Mouse (Mus musculus) neural tube, embryonic 14.5 days (tissue): ENCODE measurements around the gene 5330417C22Rik. TPM values are rescaled to one million over a fixed set of nuclear protein-coding genes. Genes with fewer than 3 reads are reported as not detected.

Source experiments
- ATAC-seq: fragments of 200-750 bp; cut with Nextera tagmentation; 2 replicates; pipeline ENCODE4 v1.8.0; 2017; ENCODE audit warnings: low read depth, mild to moderate bottlenecking, moderate TSS enrichment, moderate library complexity
- H3K27ac ChIP-seq: fragments of 300-500 bp; sonication (generic); 2 replicates; pipeline ENCODE4 v1.5.1; 2014; ENCODE audit warnings: low read depth, mild to moderate bottlenecking, control low read depth, low read length, moderate library complexity, mixed read lengths
- H3K27me3 ChIP-seq: fragments of 300-500 bp; sonication (generic); 2 replicates; pipeline ENCODE4 v1.6.1; 2014; ENCODE audit warnings: low read length; ENCODE audit not compliant: control insufficient read depth, insufficient read depth
- H3K36me3 ChIP-seq: fragments of 300-500 bp; sonication (generic); 2 replicates; pipeline ENCODE4 v1.6.1; 2014; ENCODE audit warnings: low read length, mixed read lengths; ENCODE audit not compliant: control insufficient read depth, insufficient read depth
- H3K4me1 ChIP-seq: fragments of 300-500 bp; sonication (generic); 2 replicates; pipeline ENCODE4 v1.6.1; 2014; ENCODE audit warnings: low read length; ENCODE audit not compliant: control insufficient read depth, insufficient read depth
- H3K4me2 ChIP-seq: fragments of 300-500 bp; sonication (generic); 2 replicates; pipeline ENCODE4 v1.6.1; 2014; ENCODE audit warnings: mild to moderate bottlenecking, low read depth, low read length, control low read depth
- H3K4me3 ChIP-seq: fragments of 300-500 bp; sonication (generic); 2 replicates; pipeline ENCODE4 v1.5.1; 2014; ENCODE audit warnings: low read depth, low read length, control low read depth, mixed read lengths
- H3K9ac ChIP-seq: fragments of 300-500 bp; sonication (generic); replicated peaks from 2 replicates; pipeline ENCODE4 v1.6.1; 2014; ENCODE audit warnings: low read depth, mild to moderate bottlenecking, control low read depth, low read length, mixed read lengths
- H3K9me3 ChIP-seq: fragments of 300-500 bp; sonication (generic); 2 replicates; pipeline ENCODE4 v1.6.1; 2016; ENCODE audit warnings: low read length; ENCODE audit not compliant: control insufficient read depth
- WGBS: fragments of 180-500 bp; shearing (Covaris S2); extraction: QIAGEN DNeasy Blood & Tissue Kit; methylation state at CpG from one replicate; pipeline ENCODE4 v1.1.7; 2014; 5-methylcytosine and 5-hydroxymethylcytosine counted together
- polyA plus RNA-seq: library from polyadenylated mRNA; unstranded; fragments of >200 nt; fragmentation: Nextera tagmentation; extraction: Ambion mirVana; gene quantifications from 2 replicates; pipeline ENCODE4 v1.2.1, GENCODE M21; 2014

5330417C22Rik gene
- polyA plus RNA-seq, 1 experiment from 2014 or later, result 22.1 TPM

DNA sequence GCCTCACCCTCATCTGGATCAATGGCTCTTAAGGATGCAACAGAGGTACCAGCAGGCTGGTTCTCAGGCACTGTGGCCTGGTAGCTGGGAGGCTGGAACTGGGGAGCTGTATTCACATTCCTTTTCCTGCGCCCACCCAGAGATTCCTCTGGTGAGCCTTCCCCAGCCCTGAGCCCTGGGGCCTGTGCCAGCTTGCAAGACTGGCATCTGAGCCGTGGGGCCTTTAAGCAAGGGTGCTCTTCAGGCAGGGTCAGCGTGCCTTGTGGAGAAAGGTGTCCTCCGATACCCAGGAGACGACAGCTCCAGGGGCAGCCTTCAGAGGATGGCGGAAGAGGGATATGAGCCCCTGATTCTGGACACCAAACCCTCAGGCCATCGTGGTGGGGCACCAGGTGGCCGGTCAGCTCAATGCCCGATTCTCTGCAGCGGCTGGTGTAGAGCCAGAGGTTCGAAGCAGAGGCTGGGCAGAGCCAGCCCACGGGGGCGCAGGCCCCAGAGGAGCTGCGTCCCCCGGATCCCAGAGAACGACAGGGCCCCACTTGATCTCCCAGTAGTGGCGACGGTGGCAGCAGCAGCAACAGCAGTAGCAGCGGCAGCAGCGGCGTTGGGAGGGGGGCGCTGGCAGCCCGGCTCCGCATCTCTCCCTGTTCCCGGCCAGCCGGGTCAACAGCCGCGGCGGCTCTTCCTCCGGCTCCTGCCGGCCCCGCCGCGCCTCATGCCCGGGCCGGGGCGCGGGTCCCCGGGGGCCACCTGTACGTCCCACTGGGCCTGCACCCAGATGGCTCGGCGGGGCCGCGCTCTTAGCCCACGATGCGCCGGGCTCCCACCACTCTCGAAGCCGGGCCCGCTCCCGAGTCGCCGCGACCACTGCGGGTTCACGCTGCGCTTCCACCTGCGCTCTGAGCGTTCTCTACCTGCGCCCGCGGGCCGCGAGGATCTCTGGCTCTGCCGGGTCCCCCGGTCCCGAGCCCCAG is 121.2 kb downstream of the 5330417C22Rik start, which contains the start of gene Celsr2:
Celsr2 (minus strand) TSS at position 696 of the 974 bp plus-strand sequence.
- H3K4me3 ChIP-seq, result peak within 1 kb of the TSS; percentile 94
- H3K4me2 ChIP-seq, result peak within 1 kb of the TSS; percentile 89
- 3% methylated on average over 63 of the region's 67 CpGs for WGBS
- no peaks in the 10 kb centered on the region for H3K27me3 ChIP-seq
- peak within 1 kb of the TSS; percentile 85 for H3K27ac ChIP-seq
- H3K9me3 ChIP-seq, result no peaks in the 10 kb centered on the region
- ATAC-seq, result peak; percentile 42
- H3K4me1 ChIP-seq, result peaks cover 37% of the 10 kb centered on the region
- peak within 1 kb of the TSS; percentile 93 for H3K9ac ChIP-seq
- peaks cover 15% of the 10 kb centered on the region for H3K36me3 ChIP-seq

DNA sequence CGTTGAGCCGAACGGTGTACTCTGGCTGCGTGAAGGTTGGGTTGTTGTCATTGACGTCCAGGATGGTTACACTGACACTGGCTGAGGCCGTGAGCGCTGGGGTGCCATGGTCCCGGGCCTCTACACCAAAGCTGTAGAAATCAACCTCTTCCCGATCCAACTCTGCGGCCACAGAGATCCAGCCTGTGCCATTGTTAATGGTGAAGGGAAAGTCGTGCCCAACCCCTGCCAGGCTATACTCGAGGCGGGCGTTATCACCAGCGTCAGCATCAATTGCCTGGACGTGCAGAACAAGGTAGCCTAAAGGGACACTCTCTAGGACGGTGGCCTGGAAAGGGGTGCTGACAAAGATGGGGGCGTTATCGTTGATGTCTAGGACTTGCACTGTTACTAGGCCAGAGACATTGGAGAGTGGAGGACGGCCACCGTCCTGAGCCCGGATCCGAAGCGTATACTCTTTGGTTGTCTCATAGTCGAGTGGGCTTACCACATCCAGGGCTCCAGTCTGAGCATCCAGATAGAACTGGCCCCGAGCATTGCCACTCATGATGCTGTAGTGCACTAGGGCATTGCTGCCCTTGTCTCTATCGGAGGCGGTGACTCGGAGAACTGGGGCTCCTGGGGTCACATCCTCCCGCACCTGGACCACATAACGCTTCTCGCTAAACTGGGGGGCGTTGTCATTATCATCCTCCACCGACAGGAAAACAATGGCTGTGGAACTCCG is 122.5 kb downstream of the 5330417C22Rik start:
- H3K36me3 ChIP-seq, result peaks cover 15% of the 10 kb centered on the region
- H3K27ac ChIP-seq, result no peak overlapping the region
- no peak for ATAC-seq
- WGBS, result 97% methylated on average over 35 of the region's 35 CpGs
- no peak overlapping the region for H3K4me3 ChIP-seq
- H3K4me2 ChIP-seq, result peak overlapping the region; percentile 89; the same call in 1 of the 2 replicates
- peaks cover 47% of the 10 kb centered on the region for H3K4me1 ChIP-seq
- no peaks in the 10 kb centered on the region for H3K9me3 ChIP-seq
- H3K9ac ChIP-seq, result no peak overlapping the region
- no peaks in the 10 kb centered on the region for H3K27me3 ChIP-seq

- Histone ChIP-seq H3K4me3 (peak overlapping the region; percentile 35), H3K9ac (peak overlapping the region; percentile 68), H3K4me2 (peak overlapping the region; percentile 80), H3K27me3 (no peaks in the 10 kb centered on the region), H3K27ac (peak overlapping the region; percentile 82), H3K36me3 (peaks cover 21% of the 10 kb centered on the region), H3K9me3 (no peaks in the 10 kb centered on the region), H3K4me1 (peaks cover 47% of the 10 kb centered on the region)
- WGBS, result 17% methylated on average over 6 of the region's 8 CpGs
- ATAC-seq, result peak; percentile 61
Observed at GRCm38 (mm10) chr3:108411754-108412121, 124.6 kb downstream of the 5330417C22Rik start.

DNA sequence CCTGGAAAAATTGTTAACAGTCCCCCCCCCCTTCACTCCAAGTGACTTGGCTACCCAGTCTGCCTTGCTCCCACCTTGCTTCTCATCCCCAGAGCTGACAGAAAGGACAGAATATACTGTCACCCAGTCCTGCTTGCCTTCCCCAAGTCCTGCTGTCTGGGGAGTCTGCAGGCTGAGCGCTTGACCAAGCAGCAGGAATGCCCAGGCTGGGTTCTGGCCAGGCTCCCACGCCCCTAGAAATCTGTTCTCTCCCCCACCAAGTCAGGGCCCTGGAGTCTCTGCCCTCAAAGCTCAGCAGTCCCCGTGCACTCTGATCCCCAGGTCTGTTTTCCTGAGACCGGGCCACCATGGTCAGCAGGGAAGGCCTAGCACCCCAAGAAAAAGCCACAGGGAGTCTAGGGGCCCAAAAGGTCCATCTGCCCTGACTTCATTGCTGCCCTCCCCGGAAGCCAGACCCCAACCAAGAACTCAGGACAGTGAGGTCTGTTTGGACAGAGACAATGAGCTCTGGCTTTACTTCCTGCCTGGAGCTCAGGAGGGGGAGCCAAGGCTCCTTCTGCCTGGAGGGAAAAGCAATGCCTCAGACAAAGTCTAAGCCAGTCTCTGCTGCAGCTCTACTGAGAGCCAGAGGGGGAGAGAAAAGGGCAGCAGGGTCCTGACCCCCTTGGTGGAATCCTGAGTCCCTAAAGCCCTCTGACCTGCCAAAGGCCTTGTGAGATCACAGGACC is 125.1 kb downstream of the 5330417C22Rik start:
- 17% methylated on average over 5 of the region's 5 CpGs for WGBS
- Histone ChIP-seq H3K4me2 (peak overlapping the region; percentile 80), H3K4me1 (peaks cover 52% of the 10 kb centered on the region), H3K27me3 (no peaks in the 10 kb centered on the region), H3K4me3 (peak overlapping the region; percentile 35), H3K27ac (peak overlapping the region; percentile 82), H3K9me3 (no peaks in the 10 kb centered on the region), H3K36me3 (peaks cover 26% of the 10 kb centered on the region), H3K9ac (peak overlapping the region; percentile 68)
- no peak; the same call in 1 of the 2 replicates for ATAC-seq

DNA sequence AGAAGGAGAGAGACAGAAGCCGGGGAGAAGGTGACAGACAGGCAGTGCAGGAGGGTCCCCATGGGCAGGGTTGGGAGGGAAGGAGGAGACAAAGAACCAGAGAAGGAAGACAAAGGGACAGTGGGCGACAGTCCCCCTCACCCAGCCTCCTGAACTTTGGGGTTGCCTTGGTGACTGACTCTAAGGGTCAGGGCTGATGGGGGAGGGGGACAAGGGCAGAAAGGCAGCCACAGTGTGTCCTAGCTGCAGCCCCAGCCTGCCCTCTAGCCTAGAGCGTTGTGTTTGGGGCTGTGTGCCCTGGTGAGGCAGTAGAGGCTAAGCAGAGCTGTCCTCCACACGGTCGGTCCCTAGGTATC is 126.0 kb downstream of the 5330417C22Rik start:
- H3K4me1 ChIP-seq, result peaks cover 58% of the 10 kb centered on the region
- H3K9me3 ChIP-seq, result no peaks in the 10 kb centered on the region
- no peaks in the 10 kb centered on the region for H3K27me3 ChIP-seq
- peak overlapping the region; percentile 82 for H3K27ac ChIP-seq
- H3K4me2 ChIP-seq, result peak overlapping the region; percentile 80
- ATAC-seq, result peak; percentile 19
- 4% methylated on average over 5 of the region's 5 CpGs for whole genome bisulfite sequencing
- peaks cover 26% of the 10 kb centered on the region for H3K36me3 ChIP-seq
- peak overlapping the region; percentile 68 for H3K9ac ChIP-seq
- H3K4me3 ChIP-seq, result peak overlapping the region; percentile 35

- WGBS, result 14% methylated on average over 8 of the region's 8 CpGs
- H3K27ac ChIP-seq, result peak overlapping the region; percentile 82
- H3K27me3 ChIP-seq, result no peaks in the 10 kb centered on the region
- H3K9me3 ChIP-seq, result no peaks in the 10 kb centered on the region
- peak overlapping the region; percentile 80 for H3K4me2 ChIP-seq
- H3K4me3 ChIP-seq, result peak overlapping the region; percentile 35
- H3K4me1 ChIP-seq, result peaks cover 57% of the 10 kb centered on the region
- peak overlapping the region; percentile 68 for H3K9ac ChIP-seq
- H3K36me3 ChIP-seq, result peaks cover 26% of the 10 kb centered on the region
- ATAC-seq, result peak; percentile 10; the same call in 1 of the 2 replicates
Observed at GRCm38 (mm10) chr3:108409656-108410358, 126.5 kb downstream of the 5330417C22Rik start.

DNA sequence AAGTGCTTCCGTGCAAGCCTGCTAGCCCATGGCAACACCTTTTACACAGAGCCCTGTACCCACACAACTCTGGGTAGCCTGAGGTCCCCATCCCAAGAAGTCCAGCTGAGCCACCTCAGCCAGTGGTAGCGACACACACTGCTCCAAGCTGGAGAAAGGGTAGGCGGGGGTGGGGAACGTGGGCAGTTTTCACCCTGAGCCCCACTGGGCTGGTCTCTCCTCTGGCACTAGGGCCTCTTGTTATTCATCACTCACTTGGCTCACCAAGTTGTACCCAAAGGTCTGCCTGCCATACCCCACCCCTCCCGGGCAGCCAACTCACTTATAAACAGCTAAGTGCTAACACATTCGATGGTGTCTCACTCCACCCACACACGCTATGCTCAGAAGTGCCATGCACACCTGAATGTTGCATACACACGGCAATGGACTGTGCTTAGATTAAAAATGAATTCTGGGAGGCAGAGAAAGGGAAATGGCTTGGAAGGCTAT is 127.8 kb downstream of the 5330417C22Rik start:
- no peak overlapping the region for H3K4me3 ChIP-seq
- H3K4me2 ChIP-seq, result peak overlapping the region; percentile 11; the same call in 1 of the 2 replicates

GRCm38 (mm10) chr3:108406306-108406885 is 129.9 kb downstream of the 5330417C22Rik start:
- H3K27ac ChIP-seq, result no peak overlapping the region; the same call in 1 of the 2 replicates
- no peak overlapping the region for H3K4me2 ChIP-seq
- WGBS, result 66% methylated on average over 24 of the region's 24 CpGs
- no peaks in the 10 kb centered on the region for H3K27me3 ChIP-seq
- H3K9me3 ChIP-seq, result no peaks in the 10 kb centered on the region
- no peak overlapping the region for H3K9ac ChIP-seq
- ATAC-seq, result no peak
- peaks cover 38% of the 10 kb centered on the region for H3K4me1 ChIP-seq
- H3K4me3 ChIP-seq, result no peak overlapping the region
- peaks cover 30% of the 10 kb centered on the region for H3K36me3 ChIP-seq

More for the DNA sequence above, 127.8 kb downstream of the 5330417C22Rik start:
- Histone ChIP-seq H3K27me3 (no peaks in the 10 kb centered on the region), H3K27ac (no peak overlapping the region), H3K9me3 (no peaks in the 10 kb centered on the region), H3K4me1 (peaks cover 48% of the 10 kb centered on the region), H3K9ac (no peak overlapping the region), H3K36me3 (peaks cover 32% of the 10 kb centered on the region)
- no peak for ATAC-seq
- WGBS, result 83% methylated on average over 8 of the region's 8 CpGs
